Mouse (Mus musculus) fibroblast of lung, adult 2 months (primary cell): ENCODE results near the gene Gpam.

Experiments used
- DNase-seq: peaks from one replicate; pipeline ENCODE4 v3.0.0-alpha.2; 2011; ENCODE audit warnings: low read depth

Gene Gpam

GRCm38 (mm10) chr19:55060964-55061363 is 66.1 kb downstream of the Gpam start:
- peak; percentile 28 for DNase-seq

DNA sequence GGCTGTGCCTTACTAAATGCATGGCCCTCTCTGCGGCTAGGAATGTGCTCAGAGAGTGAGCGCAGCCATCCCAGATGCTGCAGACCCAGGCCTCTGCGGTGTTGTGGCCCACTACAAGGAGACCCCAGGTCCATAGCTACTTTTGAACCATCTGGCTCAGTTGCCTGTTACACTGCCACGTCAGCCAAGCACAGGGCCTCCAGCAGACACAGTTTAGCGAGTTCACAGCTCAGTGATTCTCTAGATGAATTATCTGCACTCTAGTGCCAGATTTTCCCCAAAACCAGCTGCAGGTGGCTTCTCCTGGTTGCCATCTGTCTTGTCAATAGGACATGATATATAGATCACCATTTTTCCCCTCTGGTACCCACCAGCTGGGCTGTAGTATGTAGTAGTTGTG is 69.6 kb downstream of the Gpam start:
- no peak for DNase-seq

GRCm38 (mm10) chr19:55055634-55056269 is 71.3 kb downstream of the Gpam start:
- no peak for DNase-seq

GRCm38 (mm10) chr19:55053163-55053562 is 73.9 kb downstream of the Gpam start:
- DNase-seq, result no peak

DNA sequence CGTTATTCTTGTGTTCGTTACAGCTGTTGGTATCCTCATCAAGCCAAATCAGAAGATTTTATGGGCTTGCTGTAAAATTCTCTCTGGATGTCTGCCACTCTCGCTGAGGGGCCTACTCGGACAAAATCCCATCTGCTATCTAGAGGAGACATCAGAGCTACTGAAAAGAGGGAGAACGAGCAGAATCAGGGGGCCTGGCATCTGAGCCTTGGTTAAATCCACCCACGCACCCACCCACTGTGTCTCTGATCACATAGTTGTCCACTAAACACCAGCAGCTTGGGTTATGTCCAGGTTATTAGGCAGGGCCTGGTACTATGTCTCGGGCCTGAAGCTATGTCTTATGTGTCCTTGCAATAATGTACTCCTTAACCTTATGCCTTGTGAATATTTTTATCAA is 89.6 kb downstream of the Gpam start:
- no peak for DNase-seq

GRCm38 (mm10) chr19:55018872-55019271 is 108.2 kb downstream of the Gpam start:
- DNase-seq, result no peak
